Mouse (Mus musculus) embryonic facial prominence, embryonic 12.5 days (tissue): ENCODE measurements at regions not wholly inside any gene's neighbourhood (a gene's known extent, or its start where the extent isn't known, plus 50 kb on each side); places are given as distances from the start of the nearest gene placed in this dataset.

Experiments
- ATAC-seq: fragments of 200-750 bp; cut with Nextera tagmentation; 2 replicates; pipeline ENCODE4 v1.8.0; 2017; ENCODE audit not compliant: insufficient number of reproducible peaks, insufficient read depth, low FRiP score, low TSS enrichment
- H3K27ac ChIP-seq: fragments of 300-500 bp; sonication (generic); 2 replicates; pipeline ENCODE4 v1.5.1; 2016; ENCODE audit warnings: mild to moderate bottlenecking
- H3K27me3 ChIP-seq: fragments of 300-500 bp; sonication (generic); 2 replicates; pipeline ENCODE4 v1.6.1; 2016; ENCODE audit warnings: mild to moderate bottlenecking, moderate library complexity
- H3K36me3 ChIP-seq: fragments of 300-500 bp; sonication (generic); 2 replicates; pipeline ENCODE4 v1.6.1; 2016; ENCODE audit warnings: mild to moderate bottlenecking
- H3K4me1 ChIP-seq: fragments of 300-500 bp; sonication (generic); 2 replicates; pipeline ENCODE4 v1.6.1; 2016
- H3K4me2 ChIP-seq: fragments of 300-500 bp; sonication (generic); replicated peaks from 2 replicates; pipeline ENCODE4 v1.6.1; 2016; ENCODE audit warnings: mild to moderate bottlenecking, moderate library complexity
- H3K4me3 ChIP-seq: fragments of 300-500 bp; sonication (generic); 2 replicates; pipeline ENCODE4 v1.5.1; 2016; ENCODE audit warnings: mild to moderate bottlenecking
- H3K9ac ChIP-seq: fragments of 300-500 bp; sonication (generic); 2 replicates; pipeline ENCODE4 v1.6.1; 2016; ENCODE audit warnings: mild to moderate bottlenecking, moderate library complexity
- H3K9me3 ChIP-seq: fragments of 300-500 bp; sonication (generic); 2 replicates; pipeline ENCODE4 v1.6.1; 2016; ENCODE audit warnings: mild to moderate bottlenecking, moderate library complexity
- WGBS: fragments of 180-500 bp; shearing (Covaris S2); methylation state at CpG from one replicate; pipeline ENCODE4 v1.1.7; 2016; 5-methylcytosine and 5-hydroxymethylcytosine counted together

DNA sequence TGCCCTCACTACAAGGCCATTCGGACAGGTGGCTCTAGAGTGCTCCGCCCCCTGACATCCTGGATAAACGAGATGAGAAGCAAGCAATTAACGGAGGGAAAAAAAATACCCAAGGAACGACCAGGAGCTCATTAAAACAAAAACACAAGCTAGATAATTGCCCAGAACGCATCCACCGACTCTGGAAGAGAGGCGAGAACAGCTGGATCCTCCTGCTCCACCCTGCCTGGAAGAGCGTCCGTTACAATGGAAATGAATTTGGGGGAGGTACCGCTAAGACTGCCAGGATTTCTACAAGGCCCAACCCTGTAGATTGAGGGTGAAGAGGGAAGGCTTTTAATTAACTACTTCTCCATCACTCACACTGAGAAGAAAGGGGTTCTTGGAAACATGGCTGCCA is 85.6 kb upstream of the Spaca7 start:
- Histone ChIP-seq H3K27me3 (peaks cover 33% of the 10 kb centered on the region), H3K36me3 (no peaks in the 10 kb centered on the region), H3K4me1 (no peaks in the 10 kb centered on the region), H3K9me3 (no peaks in the 10 kb centered on the region), H3K9ac (no peak overlapping the region), H3K27ac (no peak overlapping the region), H3K4me3 (no peak overlapping the region), H3K4me2 (no peak overlapping the region)
- no peak for ATAC-seq
- 41% methylated on average over 11 of the region's 11 CpGs for WGBS

DNA sequence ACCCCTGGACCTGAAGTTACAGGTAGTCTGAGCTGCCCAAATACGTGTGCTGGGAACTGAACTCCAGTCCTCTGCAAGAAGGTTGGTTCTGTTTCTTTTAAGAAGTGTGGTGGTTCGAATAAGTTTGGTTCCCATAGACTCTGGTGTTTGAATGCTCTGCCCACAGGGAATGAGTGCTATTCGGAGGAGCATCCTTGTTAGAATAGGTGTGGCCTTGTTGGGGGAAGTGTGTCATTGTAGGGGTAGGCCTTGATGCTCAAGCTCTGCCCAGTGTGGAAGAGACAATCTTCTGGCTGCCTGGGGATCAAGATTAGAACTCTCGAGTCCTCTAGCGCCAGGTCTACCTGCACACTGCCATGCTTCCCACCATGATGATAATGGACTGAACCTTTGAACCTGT is 83.6 kb upstream of the Spaca7 start:
- H3K27ac ChIP-seq: no peak overlapping the region
- 88% methylated on average over 5 of the region's 5 CpGs for WGBS
- peaks cover 28% of the 10 kb centered on the region for H3K27me3 ChIP-seq
- no peaks in the 10 kb centered on the region for H3K9me3 ChIP-seq
- H3K36me3 ChIP-seq: no peaks in the 10 kb centered on the region
- H3K9ac ChIP-seq: no peak overlapping the region
- no peaks in the 10 kb centered on the region for H3K4me1 ChIP-seq
- no peak overlapping the region for H3K4me3 ChIP-seq
- no peak overlapping the region for H3K4me2 ChIP-seq
- no peak for ATAC-seq

DNA sequence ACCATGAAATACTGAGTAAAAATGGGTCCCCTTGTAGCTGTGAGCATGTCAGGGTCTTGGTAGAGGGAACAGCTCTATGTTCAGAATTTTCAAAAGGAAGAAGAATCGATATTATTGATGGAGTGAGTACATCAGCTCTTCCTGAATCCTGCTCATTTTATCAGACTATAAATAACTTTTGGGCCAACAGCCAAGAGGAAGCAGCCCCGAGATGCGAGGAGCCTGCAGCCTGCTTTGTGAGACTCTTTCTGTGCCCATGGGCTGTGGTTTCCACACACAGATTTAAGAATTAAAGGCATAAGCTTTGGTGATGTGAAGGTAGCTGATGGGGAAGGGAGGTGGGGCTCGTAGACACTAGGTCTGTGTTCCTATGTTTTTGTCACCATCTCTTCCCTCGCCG is 81.4 kb upstream of the Spaca7 start:
- no peak overlapping the region for H3K27ac ChIP-seq
- no peak for ATAC-seq
- H3K27me3 ChIP-seq: peaks cover 41% of the 10 kb centered on the region
- no peaks in the 10 kb centered on the region for H3K4me1 ChIP-seq
- H3K4me3 ChIP-seq: no peak overlapping the region
- 89% methylated on average over 6 of the region's 6 CpGs for WGBS
- H3K9ac ChIP-seq: no peak overlapping the region
- no peaks in the 10 kb centered on the region for H3K9me3 ChIP-seq
- no peaks in the 10 kb centered on the region for H3K36me3 ChIP-seq
- H3K4me2 ChIP-seq: no peak overlapping the region

DNA sequence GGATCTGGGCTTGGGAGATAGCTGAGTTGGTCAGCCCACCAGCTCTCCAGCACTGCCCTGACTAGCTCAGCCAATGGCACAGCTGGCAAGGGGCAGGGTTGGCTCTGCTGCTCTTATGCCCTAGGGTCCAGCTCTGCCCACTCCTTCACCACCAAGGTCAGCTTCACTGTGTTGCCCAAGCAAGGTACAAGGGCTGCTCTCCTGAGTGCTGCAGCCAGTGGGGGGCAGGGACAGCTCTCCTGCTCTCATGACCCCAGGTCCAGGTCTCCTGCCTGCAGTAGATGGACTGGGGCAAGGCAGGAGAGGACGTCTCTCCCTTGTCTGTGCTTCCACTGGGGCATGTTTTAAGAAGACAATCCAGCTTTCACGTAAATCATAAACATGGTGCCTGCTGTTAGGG is 80.4 kb upstream of the Spaca7 start:
- H3K9ac ChIP-seq: no peak overlapping the region
- H3K4me1 ChIP-seq: peaks cover 3% of the 10 kb centered on the region; the same call in 1 of the 2 replicates
- no peak overlapping the region for H3K27ac ChIP-seq
- ATAC-seq: no peak
- no peaks in the 10 kb centered on the region for H3K9me3 ChIP-seq
- peaks cover 42% of the 10 kb centered on the region for H3K27me3 ChIP-seq
- no peak overlapping the region for H3K4me3 ChIP-seq
- 56% methylated on average over 2 of the region's 2 CpGs for WGBS
- no peak overlapping the region for H3K4me2 ChIP-seq
- H3K36me3 ChIP-seq: no peaks in the 10 kb centered on the region

DNA sequence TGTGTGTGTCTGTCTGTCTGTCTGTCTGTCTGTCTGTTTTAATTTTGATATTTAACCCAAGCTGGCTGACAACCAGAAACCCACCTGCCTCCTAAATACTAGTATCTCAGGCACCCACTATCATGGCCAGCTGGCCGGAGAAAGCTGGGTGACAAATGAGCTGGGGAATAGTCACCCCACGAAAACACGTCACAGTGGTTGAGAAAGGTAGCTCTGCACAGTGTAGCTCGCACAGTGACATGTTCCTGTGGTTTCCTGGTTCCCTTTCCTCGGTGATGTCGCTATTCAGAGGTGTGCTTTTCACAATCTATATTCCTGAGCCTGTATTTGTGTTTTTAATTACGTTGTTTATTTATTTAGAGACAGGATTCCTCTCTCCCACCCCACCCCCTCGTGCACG is 78.3 kb upstream of the Spaca7 start:
- Histone ChIP-seq H3K9me3 (no peaks in the 10 kb centered on the region), H3K36me3 (no peaks in the 10 kb centered on the region), H3K27me3 (peaks cover 48% of the 10 kb centered on the region), H3K9ac (no peak overlapping the region), H3K4me2 (no peak overlapping the region), H3K4me3 (no peak overlapping the region), H3K4me1 (peaks cover 5% of the 10 kb centered on the region; the same call in 1 of the 2 replicates), H3K27ac (no peak overlapping the region)
- no peak for ATAC-seq
- 71% methylated on average over 9 of the region's 9 CpGs for whole genome bisulfite sequencing

DNA sequence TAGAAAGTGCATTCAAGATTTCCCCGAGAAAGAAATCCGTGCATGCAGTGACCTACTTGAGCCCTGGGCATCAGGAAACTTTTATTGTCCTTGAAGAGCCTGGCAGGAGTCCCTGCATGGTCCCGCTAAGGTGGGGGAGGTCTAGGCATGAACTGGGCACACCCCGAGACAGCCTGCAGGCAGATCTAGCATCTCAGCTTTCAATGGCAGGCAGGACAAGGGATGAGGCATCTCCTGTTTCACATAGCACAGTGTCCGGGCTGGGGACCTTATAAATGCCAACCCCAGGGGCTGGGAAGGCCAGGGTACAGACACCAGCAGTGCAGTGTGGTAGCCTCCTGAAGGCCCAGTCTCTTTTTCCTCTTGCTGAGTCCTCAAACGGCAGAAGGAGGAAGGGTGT is 75.4 kb upstream of the Spaca7 start:
- H3K9ac ChIP-seq: no peak overlapping the region
- H3K36me3 ChIP-seq: no peaks in the 10 kb centered on the region
- H3K4me1 ChIP-seq: peaks cover 9% of the 10 kb centered on the region; the same call in 1 of the 2 replicates
- H3K4me2 ChIP-seq: no peak overlapping the region
- ATAC-seq: no peak
- H3K27ac ChIP-seq: no peak overlapping the region
- 4% methylated on average over 6 of the region's 6 CpGs for WGBS
- no peaks in the 10 kb centered on the region for H3K9me3 ChIP-seq
- H3K4me3 ChIP-seq: no peak overlapping the region
- H3K27me3 ChIP-seq: peaks cover 74% of the 10 kb centered on the region

DNA sequence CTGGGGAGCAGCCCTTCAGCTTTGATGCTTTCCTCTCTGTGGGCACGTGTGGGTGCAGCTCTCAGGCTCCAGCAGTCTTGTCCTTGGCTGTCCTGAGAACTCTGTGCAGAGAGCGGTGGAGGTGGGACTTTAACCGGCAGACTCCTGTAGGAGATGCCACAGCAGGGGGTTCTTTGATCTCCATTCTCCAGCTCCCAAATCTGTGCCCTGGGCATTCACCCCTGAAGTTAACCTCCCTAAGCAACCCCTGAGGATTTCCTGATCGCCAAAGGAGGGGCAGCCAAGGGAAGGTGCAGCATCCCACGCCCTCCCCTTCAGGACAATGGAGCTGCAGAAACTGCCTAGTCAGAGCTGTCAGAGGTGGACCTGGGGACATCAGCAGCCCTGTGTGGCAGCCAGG is 73.2 kb upstream of the Spaca7 start:
- H3K4me1 ChIP-seq: peaks cover 13% of the 10 kb centered on the region; the same call in 1 of the 2 replicates
- no peak overlapping the region for H3K27ac ChIP-seq
- H3K4me3 ChIP-seq: no peak overlapping the region
- H3K27me3 ChIP-seq: peaks cover 79% of the 10 kb centered on the region
- no peak overlapping the region for H3K9ac ChIP-seq
- no peak overlapping the region for H3K4me2 ChIP-seq
- no peak for ATAC-seq
- 7% methylated on average over 5 of the region's 5 CpGs for WGBS
- no peaks in the 10 kb centered on the region for H3K36me3 ChIP-seq
- H3K9me3 ChIP-seq: no peaks in the 10 kb centered on the region

DNA sequence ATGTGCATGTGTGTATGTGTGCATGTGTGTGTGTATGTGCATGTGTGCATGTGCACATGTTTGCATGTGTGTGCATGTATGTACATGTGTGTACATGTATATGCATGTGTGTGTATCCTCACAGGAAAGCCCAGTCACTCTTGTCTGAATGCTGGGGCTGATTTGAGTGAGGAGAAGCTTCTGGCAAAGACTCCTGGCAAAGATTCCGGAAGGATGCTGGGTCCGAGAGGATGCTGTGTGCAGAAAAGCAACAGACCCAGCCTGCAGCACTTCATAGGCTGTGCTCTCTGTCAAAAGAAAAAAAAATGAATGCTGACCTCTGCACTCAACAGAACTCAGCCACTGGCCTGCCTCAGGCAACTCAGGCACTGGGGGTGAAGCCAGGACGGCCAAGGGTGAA is 72.5 kb upstream of the Spaca7 start:
- no peaks in the 10 kb centered on the region for H3K36me3 ChIP-seq
- H3K4me2 ChIP-seq: no peak overlapping the region
- no peaks in the 10 kb centered on the region for H3K9me3 ChIP-seq
- no peak overlapping the region for H3K4me3 ChIP-seq
- no peak overlapping the region for H3K27ac ChIP-seq
- 24% methylated on average over 3 of the region's 3 CpGs for WGBS
- H3K4me1 ChIP-seq: peaks cover 13% of the 10 kb centered on the region; the same call in 1 of the 2 replicates
- H3K27me3 ChIP-seq: peaks cover 82% of the 10 kb centered on the region
- ATAC-seq: no peak
- H3K9ac ChIP-seq: no peak overlapping the region

DNA sequence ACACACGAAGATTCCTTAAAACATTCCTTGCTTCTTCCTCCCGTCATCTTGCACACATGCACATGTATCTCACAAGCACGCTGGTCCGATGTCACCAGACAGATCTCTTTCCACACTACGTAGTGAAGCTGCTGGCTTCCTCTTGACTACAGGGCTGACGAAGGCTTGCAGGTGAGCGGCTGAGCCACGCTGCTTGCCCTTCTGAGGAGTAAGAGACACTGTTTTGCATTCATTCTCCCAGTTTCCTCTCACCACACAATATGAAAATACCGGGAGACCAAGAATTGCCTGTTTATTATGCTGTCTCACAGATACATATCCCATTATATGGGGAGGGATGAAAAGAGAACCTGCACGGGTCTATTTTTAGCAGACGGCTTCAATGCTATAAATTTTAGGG is 71.0 kb upstream of the Spaca7 start:
- Histone ChIP-seq H3K4me2 (no peak overlapping the region; the same call in 1 of the 2 replicates), H3K9ac (no peak overlapping the region), H3K27me3 (peaks cover 85% of the 10 kb centered on the region), H3K9me3 (no peaks in the 10 kb centered on the region), H3K4me1 (peaks cover 13% of the 10 kb centered on the region; the same call in 1 of the 2 replicates), H3K27ac (no peak overlapping the region), H3K4me3 (0 out of 2 replicates have a peak overlapping the region, but pooled peaks have one; percentile 14), H3K36me3 (no peaks in the 10 kb centered on the region)
- no peak for ATAC-seq
- 4% methylated on average over 11 of the region's 11 CpGs for whole genome bisulfite sequencing

DNA sequence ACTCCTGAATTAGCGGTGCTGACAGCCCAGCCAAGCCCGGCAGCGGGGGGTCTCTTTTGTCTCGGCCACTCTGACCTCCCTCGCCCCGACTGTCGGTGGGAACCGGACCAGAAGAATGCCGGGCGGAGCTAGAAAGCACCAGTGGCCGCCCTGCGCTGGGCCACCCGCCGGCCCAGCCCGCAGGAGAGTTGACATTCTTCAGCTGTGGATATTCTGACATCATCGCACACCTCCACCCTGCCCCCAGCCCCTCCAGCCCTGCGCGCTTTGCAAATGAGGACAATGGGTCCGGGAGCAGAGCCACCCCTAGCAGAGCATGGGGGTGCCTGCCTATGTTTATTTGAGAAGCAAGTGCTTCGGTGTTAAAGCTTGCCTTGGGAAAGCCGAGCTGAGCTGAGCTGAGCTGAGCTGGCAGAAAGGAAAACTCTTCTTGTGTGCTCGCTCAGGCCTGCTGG is 70.5 kb upstream of the Spaca7 start:
- Histone ChIP-seq H3K4me1 (peaks cover 11% of the 10 kb centered on the region; the same call in 1 of the 2 replicates), H3K36me3 (no peaks in the 10 kb centered on the region), H3K9ac (no peak overlapping the region), H3K4me2 (peak overlapping the region; percentile 48), H3K9me3 (no peaks in the 10 kb centered on the region), H3K4me3 (peak overlapping the region; percentile 14; the same call in 1 of the 2 replicates), H3K27ac (no peak overlapping the region), H3K27me3 (peaks cover 85% of the 10 kb centered on the region)
- WGBS: under 1% methylated on average over 22 of the region's 22 CpGs
- ATAC-seq: no peak

DNA sequence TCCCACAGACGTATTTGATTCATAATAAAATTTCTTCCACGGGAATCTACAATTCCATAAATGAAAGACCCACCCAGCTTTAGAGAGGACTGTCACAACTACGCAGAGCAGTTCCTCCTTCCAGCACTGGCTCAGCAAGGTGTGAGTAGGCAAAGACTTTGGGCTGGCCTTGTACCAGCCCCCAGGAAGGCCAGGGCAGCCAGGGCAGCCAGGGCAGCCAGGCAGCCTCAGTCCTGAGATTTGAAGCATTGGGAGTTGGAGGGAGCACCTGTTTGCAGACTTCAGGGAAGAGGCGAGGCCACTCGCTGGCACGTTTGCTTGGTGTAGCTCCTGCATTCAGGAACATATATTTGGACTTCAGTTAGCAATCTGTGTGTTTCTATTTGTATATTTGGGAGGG is 70.0 kb upstream of the Spaca7 start:
- Histone ChIP-seq H3K9me3 (no peaks in the 10 kb centered on the region), H3K4me2 (peak overlapping the region; percentile 48; the same call in 1 of the 2 replicates), H3K36me3 (no peaks in the 10 kb centered on the region), H3K27ac (no peak overlapping the region), H3K4me3 (no peak overlapping the region), H3K4me1 (peaks cover 8% of the 10 kb centered on the region; the same call in 1 of the 2 replicates), H3K9ac (no peak overlapping the region), H3K27me3 (peaks cover 80% of the 10 kb centered on the region)
- WGBS: 8% methylated on average over 6 of the region's 6 CpGs
- no peak for ATAC-seq

DNA sequence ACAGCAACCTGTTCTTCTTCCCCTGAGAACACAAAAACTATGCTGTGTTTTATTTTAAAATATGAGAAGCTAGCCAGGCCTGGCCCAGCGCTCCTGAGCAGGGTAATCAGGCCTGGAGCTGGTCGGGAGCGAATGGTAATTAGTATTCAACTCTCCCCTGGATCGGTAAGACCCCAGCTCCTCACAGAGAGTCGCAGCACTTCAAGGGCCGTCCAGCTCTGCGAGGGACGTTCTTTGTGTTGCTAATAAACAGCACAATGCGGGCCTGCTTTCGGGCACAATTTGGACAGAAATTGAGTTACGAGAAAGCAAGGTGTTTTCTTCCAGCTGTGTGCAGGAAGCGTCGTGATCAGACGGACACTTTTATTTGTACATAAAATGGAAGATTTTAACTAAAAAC is 69.5 kb upstream of the Spaca7 start:
- H3K27ac ChIP-seq: no peak overlapping the region
- H3K9ac ChIP-seq: no peak overlapping the region
- H3K4me1 ChIP-seq: peaks cover 8% of the 10 kb centered on the region; the same call in 1 of the 2 replicates
- no peaks in the 10 kb centered on the region for H3K36me3 ChIP-seq
- 2% methylated on average over 14 of the region's 14 CpGs for WGBS
- no peaks in the 10 kb centered on the region for H3K9me3 ChIP-seq
- H3K27me3 ChIP-seq: peaks cover 76% of the 10 kb centered on the region
- H3K4me2 ChIP-seq: no peak overlapping the region
- ATAC-seq: no peak
- H3K4me3 ChIP-seq: no peak overlapping the region

DNA sequence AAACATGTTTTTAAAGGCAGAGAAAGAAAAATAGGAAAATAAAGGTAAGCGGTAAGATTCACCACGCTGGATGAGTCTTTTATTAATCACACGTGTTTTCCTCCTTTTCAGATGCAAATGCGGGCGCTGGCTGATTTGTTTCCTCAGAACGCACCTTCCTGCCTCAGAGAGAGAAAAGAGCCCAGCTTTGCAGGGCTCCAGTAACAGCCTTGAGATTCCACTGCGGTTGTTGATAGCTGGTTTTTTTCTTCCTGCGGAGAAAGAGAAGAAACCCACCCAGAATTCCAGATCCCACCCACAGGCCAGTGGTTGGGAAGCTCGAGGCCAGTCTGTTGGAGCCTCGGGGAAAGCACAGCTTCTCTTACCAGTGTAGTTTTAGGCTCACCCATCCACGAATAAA is 68.6 kb upstream of the Spaca7 start:
- 2% methylated on average over 11 of the region's 11 CpGs for WGBS
- peaks cover 76% of the 10 kb centered on the region for H3K27me3 ChIP-seq
- no peaks in the 10 kb centered on the region for H3K36me3 ChIP-seq
- no peak overlapping the region for H3K4me2 ChIP-seq
- ATAC-seq: no peak
- H3K9ac ChIP-seq: no peak overlapping the region
- H3K4me3 ChIP-seq: no peak overlapping the region
- H3K9me3 ChIP-seq: no peaks in the 10 kb centered on the region
- peaks cover 8% of the 10 kb centered on the region; the same call in 1 of the 2 replicates for H3K4me1 ChIP-seq
- no peak overlapping the region for H3K27ac ChIP-seq
